Mouse (Mus musculus): ENCODE measurements around the gene Fam118b. TPM values are rescaled to one million over a fixed set of nuclear protein-coding genes. Genes with fewer than 3 reads are reported as not detected.

The Fam118b gene
- 74.9 and 78.6 TPM in 2 replicates for polyA plus RNA-seq (2014; fragmentation: Nextera tagmentation; extraction: Ambion mirVana)

DNA sequence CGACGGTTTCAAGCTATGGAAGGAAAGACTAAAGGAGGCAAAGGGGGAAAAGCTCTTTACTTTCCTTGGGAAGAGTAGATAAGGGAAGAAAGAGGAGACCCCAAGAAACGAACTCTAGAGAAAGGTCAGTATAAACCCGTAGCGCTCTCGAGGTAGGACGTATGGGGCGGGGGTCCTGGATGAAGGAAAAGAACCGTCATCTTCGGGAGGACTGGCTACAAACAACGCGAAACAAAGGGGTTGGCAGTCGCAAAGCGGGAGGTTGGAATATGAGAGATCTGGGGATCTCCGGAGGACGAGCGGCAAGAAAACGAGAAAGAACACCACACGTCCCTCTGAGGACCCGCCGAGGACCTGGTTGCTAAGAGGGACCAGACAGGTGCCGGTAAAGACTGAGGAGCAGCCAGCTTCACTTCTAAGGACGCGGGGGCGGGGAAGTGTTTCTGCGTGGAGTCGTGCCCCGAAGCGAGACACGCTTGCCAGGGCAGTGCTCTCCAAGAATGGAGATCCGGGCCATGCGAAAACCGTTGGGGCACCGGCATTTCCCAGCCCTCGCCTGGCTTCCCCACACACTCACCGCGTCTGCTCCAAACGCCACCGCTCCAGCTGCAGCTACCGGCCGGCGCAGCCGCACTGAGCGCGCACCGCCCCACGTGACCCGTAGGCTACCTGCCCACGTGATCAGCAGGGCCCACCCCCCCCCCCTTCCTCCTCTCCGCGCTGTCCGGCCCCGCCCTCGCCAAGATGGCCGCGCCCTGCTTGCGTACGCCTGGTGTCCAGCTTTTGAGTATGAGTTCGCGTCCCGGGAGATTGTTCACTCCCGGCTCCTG is at the start of gene Fam118b, which contains the start of gene Rpusd4:
Fam118b (minus strand) TSS at position 660 of the 830 bp plus-strand sequence.
Rpusd4 (plus strand) TSS at position 720 of the 830 bp plus-strand sequence.
- peaks cover 13% of the 10 kb centered on the region; the same call in 1 of the 2 replicates for H3K4me1 ChIP-seq (ENCODE audit: control insufficient read depth, insufficient read depth, low read length)
- ATAC-seq (ENCODE audit: insufficient read depth, low FRiP score, low TSS enrichment) (peak; percentile 96), DNase-seq (ENCODE audit: low spot score) (peak; percentile 94)
- peak within 1 kb of the TSS; percentile 80 for H3K4me2 ChIP-seq (ENCODE audit: low read depth)
- peak within 1 kb of the TSS; percentile 75 for H3K9ac ChIP-seq (ENCODE audit: low read length)
- no peaks in the 10 kb centered on the region for H3K27me3 ChIP-seq (ENCODE audit: control insufficient read depth, insufficient read depth, low read length)
- H3K27ac ChIP-seq (ENCODE audit: low read depth, low read length), result peak within 1 kb of the TSS; percentile 60; the same call in 1 of the 2 replicates
- no peaks in the 10 kb centered on the region for H3K9me3 ChIP-seq (ENCODE audit: control insufficient read depth, low read length)
- H3K36me3 ChIP-seq (ENCODE audit: control insufficient read depth, insufficient read depth, low read length), result no peaks in the 10 kb centered on the region
- H3K4me3 ChIP-seq (ENCODE audit: low read depth, low read length), result peak within 1 kb of the TSS; percentile 47
- under 1% methylated on average over 55 of the region's 62 CpGs for WGBS

DNA sequence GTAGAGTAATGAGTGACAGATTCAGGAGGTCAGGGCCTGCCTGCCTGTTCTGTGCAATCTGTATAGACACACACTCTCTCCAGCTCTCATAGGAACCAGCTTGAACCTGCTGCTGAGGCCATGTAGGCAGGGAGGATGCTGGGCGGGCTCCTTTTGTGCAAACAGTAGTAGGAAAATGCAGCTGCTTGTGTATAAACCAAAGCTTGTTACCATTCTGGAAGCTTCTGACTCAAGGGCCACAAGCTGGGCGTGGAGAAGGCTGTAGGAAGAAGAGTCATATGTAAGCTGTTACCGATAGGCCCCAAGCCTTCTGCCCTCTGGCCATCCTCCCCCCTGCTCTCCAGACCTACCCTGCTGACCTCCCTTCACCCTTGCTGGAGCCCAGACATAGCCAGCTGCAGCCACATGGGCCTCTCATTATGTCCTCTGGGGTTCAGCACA is 49.2 kb upstream of the Fam118b start:
- H3K4me2 ChIP-seq (ENCODE audit: low read depth), result no peak overlapping the region
- DNase-seq (ENCODE audit: low spot score) (no peak), ATAC-seq (ENCODE audit: insufficient read depth, low FRiP score, low TSS enrichment) (0 out of 2 replicates have a peak, but pooled peaks have one; percentile 10)
- H3K4me1 ChIP-seq (ENCODE audit: control insufficient read depth, insufficient read depth, low read length), result peaks cover 26% of the 10 kb centered on the region
- no peaks in the 10 kb centered on the region for H3K36me3 ChIP-seq (ENCODE audit: control insufficient read depth, insufficient read depth, low read length)
- 29% methylated on average over 3 of the region's 3 CpGs for WGBS
- no peaks in the 10 kb centered on the region for H3K9me3 ChIP-seq (ENCODE audit: control insufficient read depth, low read length)
- H3K4me3 ChIP-seq (ENCODE audit: low read depth, low read length), result no peak overlapping the region
- no peaks in the 10 kb centered on the region for H3K27me3 ChIP-seq (ENCODE audit: control insufficient read depth, insufficient read depth, low read length)
- H3K9ac ChIP-seq (ENCODE audit: low read length), result no peak overlapping the region
- peak overlapping the region; percentile 7; the same call in 1 of the 2 replicates for H3K27ac ChIP-seq (ENCODE audit: low read depth, low read length)

DNA sequence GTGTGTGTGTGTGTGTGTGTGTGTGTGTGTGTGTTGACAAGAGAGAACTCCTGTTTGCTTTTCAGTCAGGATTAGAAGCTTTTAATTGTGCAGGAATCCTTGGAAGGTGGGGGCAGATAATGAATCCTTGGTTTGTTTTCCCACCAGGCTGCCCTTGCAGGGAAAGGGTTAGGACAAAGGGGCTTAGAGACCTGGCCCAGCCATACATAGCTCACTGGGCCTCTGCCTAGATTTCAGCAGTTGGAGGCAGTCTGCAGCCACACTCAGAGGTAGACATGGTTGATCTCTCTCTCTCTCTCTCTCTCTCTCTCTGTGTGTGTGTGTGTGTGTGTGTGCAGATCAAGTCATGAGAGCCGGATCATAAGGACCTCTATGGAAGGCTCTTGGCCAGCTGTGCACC is 46.6 kb upstream of the Fam118b start:
- Histone ChIP-seq H3K4me1 (ENCODE audit: control insufficient read depth, insufficient read depth, low read length) (peaks cover 26% of the 10 kb centered on the region), H3K36me3 (ENCODE audit: control insufficient read depth, insufficient read depth, low read length) (no peaks in the 10 kb centered on the region), H3K4me3 (ENCODE audit: low read depth, low read length) (no peak overlapping the region), H3K4me2 (ENCODE audit: low read depth) (no peak overlapping the region), H3K9ac (ENCODE audit: low read length) (no peak overlapping the region), H3K27ac (ENCODE audit: low read depth, low read length) (no peak overlapping the region), H3K27me3 (ENCODE audit: control insufficient read depth, insufficient read depth, low read length) (no peaks in the 10 kb centered on the region), H3K9me3 (ENCODE audit: control insufficient read depth, low read length) (no peaks in the 10 kb centered on the region)
- no peak for ATAC-seq (ENCODE audit: insufficient read depth, low FRiP score, low TSS enrichment)
- DNase-seq (ENCODE audit: low spot score), result no peak
- WGBS, result 64% methylated on average over 1 of the region's 1 CpGs

DNA sequence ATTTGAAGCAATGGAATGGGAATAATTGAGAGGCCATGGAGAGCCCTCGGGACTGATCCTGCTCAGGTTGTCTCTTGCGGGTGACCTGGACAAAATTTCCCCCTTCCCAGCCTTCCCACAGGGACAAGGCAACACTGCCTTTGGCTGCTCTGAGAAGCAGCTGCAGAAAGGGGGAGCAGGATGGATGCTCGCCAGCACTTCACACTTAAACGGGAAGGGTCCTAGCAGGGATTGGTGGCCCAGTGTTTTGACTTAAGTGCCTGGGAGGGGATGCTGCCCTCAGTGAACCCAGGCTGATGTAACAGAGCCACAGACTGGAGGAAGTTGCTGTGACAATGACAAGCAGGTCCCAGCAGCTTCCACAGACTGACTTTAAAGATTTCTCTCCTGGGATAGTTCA is 46.0 kb upstream of the Fam118b start:
- Histone ChIP-seq H3K9me3 (ENCODE audit: control insufficient read depth, low read length) (no peaks in the 10 kb centered on the region), H3K9ac (ENCODE audit: low read length) (no peak overlapping the region), H3K27ac (ENCODE audit: low read depth, low read length) (no peak overlapping the region), H3K36me3 (ENCODE audit: control insufficient read depth, insufficient read depth, low read length) (no peaks in the 10 kb centered on the region), H3K27me3 (ENCODE audit: control insufficient read depth, insufficient read depth, low read length) (no peaks in the 10 kb centered on the region), H3K4me3 (ENCODE audit: low read depth, low read length) (no peak overlapping the region), H3K4me1 (ENCODE audit: control insufficient read depth, insufficient read depth, low read length) (peaks cover 21% of the 10 kb centered on the region), H3K4me2 (ENCODE audit: low read depth) (no peak overlapping the region)
- DNase-seq (ENCODE audit: low spot score) (no peak), ATAC-seq (ENCODE audit: insufficient read depth, low FRiP score, low TSS enrichment) (no peak)
- WGBS, result 29% methylated on average over 4 of the region's 4 CpGs

DNA sequence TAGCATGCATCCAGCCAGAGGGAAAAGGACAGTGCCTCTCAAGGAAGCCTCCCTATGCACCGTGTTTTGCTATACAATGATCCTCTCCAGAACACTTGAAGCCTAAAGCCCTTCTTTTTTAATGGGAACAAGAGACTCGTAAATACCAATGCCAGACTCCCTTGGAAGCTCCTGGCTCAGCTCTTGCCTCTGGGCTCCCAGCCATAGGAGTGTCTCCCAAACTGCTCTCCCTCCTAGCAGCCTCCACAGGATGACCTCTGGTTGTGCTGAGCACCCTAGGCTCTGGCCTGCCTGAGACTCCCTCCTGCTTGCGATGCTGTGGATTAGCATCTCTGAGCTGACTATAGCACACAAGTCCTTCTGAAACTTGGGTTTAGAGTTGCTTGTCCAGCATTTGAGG is 44.9 kb upstream of the Fam118b start:
- Histone ChIP-seq H3K9me3 (ENCODE audit: control insufficient read depth, low read length) (no peaks in the 10 kb centered on the region), H3K4me1 (ENCODE audit: control insufficient read depth, insufficient read depth, low read length) (peaks cover 11% of the 10 kb centered on the region), H3K4me3 (ENCODE audit: low read depth, low read length) (no peak overlapping the region), H3K4me2 (ENCODE audit: low read depth) (no peak overlapping the region), H3K9ac (ENCODE audit: low read length) (no peak overlapping the region), H3K36me3 (ENCODE audit: control insufficient read depth, insufficient read depth, low read length) (no peaks in the 10 kb centered on the region), H3K27ac (ENCODE audit: low read depth, low read length) (no peak overlapping the region), H3K27me3 (ENCODE audit: control insufficient read depth, insufficient read depth, low read length) (no peaks in the 10 kb centered on the region)
- ATAC-seq (ENCODE audit: insufficient read depth, low FRiP score, low TSS enrichment), result no peak
- no peak for DNase-seq (ENCODE audit: low spot score)
- WGBS, result 64% methylated on average over 3 of the region's 3 CpGs

DNA sequence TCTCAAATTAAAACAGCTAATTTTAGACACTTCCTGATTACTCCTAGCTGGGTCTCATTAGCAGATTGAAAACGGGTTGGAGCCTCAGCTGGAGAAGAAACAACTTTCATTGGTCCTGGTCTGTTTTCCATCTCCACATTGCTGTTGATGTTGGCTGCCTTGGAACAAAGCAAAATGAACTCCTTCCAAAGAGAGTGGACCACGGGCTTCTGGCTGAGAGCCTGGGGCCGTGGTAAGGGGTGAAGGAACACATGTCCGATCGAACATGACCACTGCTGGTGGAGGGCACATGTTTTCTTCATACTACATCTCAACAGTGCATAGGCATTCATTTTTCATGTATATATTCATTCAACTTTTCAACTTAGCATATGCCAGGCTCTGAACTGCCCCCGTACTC is 42.8 kb upstream of the Fam118b start:
- Histone ChIP-seq H3K4me2 (ENCODE audit: low read depth) (no peak overlapping the region), H3K4me3 (ENCODE audit: low read depth, low read length) (no peak overlapping the region), H3K27ac (ENCODE audit: low read depth, low read length) (no peak overlapping the region), H3K27me3 (ENCODE audit: control insufficient read depth, insufficient read depth, low read length) (no peaks in the 10 kb centered on the region), H3K9me3 (ENCODE audit: control insufficient read depth, low read length) (no peaks in the 10 kb centered on the region), H3K36me3 (ENCODE audit: control insufficient read depth, insufficient read depth, low read length) (no peaks in the 10 kb centered on the region), H3K4me1 (ENCODE audit: control insufficient read depth, insufficient read depth, low read length) (no peaks in the 10 kb centered on the region; the same call in 1 of the 2 replicates), H3K9ac (ENCODE audit: low read length) (no peak overlapping the region)
- ATAC-seq (ENCODE audit: insufficient read depth, low FRiP score, low TSS enrichment) (no peak), DNase-seq (ENCODE audit: low spot score) (no peak)
- 88% methylated on average over 6 of the region's 6 CpGs for WGBS

DNA sequence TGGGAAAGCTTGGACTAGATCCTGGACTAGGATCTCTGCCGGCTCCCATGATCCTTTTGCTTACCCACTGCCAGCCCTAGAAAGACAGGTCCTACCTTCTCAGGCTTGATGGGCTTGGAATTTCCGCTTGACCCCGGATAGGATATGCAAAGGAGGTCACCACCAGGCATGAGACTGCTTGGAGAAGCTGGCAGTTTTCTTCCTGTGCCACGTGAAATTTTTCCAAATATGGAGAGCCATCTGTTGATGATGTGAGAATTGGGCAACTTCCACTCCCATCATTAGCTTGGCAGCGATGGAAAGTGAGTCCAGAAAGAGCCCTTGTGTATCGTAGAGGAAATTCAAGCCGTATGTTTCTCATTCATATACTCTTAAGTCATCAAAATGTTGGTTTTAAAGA is 39.9 kb upstream of the Fam118b start:
- WGBS, result 81% methylated on average over 7 of the region's 7 CpGs
- H3K9ac ChIP-seq (ENCODE audit: low read length), result no peak overlapping the region
- no peak overlapping the region for H3K4me3 ChIP-seq (ENCODE audit: low read depth, low read length)
- H3K9me3 ChIP-seq (ENCODE audit: control insufficient read depth, low read length), result no peaks in the 10 kb centered on the region
- DNase-seq (ENCODE audit: low spot score) (no peak), ATAC-seq (ENCODE audit: insufficient read depth, low FRiP score, low TSS enrichment) (no peak)
- no peak overlapping the region for H3K4me2 ChIP-seq (ENCODE audit: low read depth)
- H3K36me3 ChIP-seq (ENCODE audit: control insufficient read depth, insufficient read depth, low read length), result no peaks in the 10 kb centered on the region
- H3K27ac ChIP-seq (ENCODE audit: low read depth, low read length), result no peak overlapping the region
- no peaks in the 10 kb centered on the region for H3K4me1 ChIP-seq (ENCODE audit: control insufficient read depth, insufficient read depth, low read length)
- H3K27me3 ChIP-seq (ENCODE audit: control insufficient read depth, insufficient read depth, low read length), result no peaks in the 10 kb centered on the region

DNA sequence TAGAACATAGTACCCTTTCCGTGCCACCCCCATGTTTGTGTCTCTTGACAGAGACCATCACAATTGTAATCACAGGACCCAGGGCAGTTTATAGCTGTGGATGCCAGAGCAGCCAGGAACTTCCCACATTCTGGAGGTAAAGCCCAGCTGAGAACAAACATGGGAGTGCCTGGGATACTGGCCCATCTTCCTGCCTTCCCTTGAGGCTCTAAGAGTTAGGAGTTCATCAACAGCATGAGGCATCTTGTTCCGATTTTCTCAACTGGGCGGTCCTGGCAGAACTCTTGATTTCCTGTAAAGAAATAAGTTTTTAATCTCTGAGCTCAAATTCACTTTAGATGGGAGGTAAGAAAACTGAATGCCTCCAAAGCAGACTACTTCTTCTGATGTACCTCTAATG is 34.6 kb upstream of the Fam118b start:
- DNase-seq (ENCODE audit: low spot score) (no peak), ATAC-seq (ENCODE audit: insufficient read depth, low FRiP score, low TSS enrichment) (no peak)
- Histone ChIP-seq H3K9ac (ENCODE audit: low read length) (no peak overlapping the region), H3K9me3 (ENCODE audit: control insufficient read depth, low read length) (no peaks in the 10 kb centered on the region), H3K27ac (ENCODE audit: low read depth, low read length) (no peak overlapping the region), H3K27me3 (ENCODE audit: control insufficient read depth, insufficient read depth, low read length) (no peaks in the 10 kb centered on the region), H3K36me3 (ENCODE audit: control insufficient read depth, insufficient read depth, low read length) (no peaks in the 10 kb centered on the region), H3K4me2 (ENCODE audit: low read depth) (no peak overlapping the region), H3K4me1 (ENCODE audit: control insufficient read depth, insufficient read depth, low read length) (no peaks in the 10 kb centered on the region), H3K4me3 (ENCODE audit: low read depth, low read length) (no peak overlapping the region)
- WGBS, result 89% methylated on average over 3 of the region's 3 CpGs

DNA sequence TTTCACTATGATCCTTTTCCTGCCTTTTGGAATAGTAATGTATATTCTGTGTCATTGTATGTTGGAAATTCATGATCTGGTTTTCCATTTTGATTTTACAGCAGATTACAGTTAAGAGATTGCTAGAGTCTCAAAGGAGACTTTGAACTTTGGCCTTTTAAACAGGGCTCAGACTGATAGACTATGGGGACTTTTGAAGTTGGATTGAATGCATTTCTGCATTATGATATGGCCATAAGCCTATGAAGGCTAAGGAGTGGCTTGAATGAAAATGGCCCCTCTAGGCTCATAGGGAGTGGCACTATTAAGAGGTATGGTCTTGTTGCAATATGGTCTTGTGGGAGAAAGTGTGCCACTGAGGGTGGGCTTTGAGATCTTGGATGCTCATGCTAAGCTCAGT is 30.2 kb upstream of the Fam118b start:
- H3K9ac ChIP-seq (ENCODE audit: low read length), result no peak overlapping the region
- no peaks in the 10 kb centered on the region for H3K36me3 ChIP-seq (ENCODE audit: control insufficient read depth, insufficient read depth, low read length)
- H3K27ac ChIP-seq (ENCODE audit: low read depth, low read length), result no peak overlapping the region
- no peak overlapping the region for H3K4me2 ChIP-seq (ENCODE audit: low read depth)
- no peaks in the 10 kb centered on the region for H3K4me1 ChIP-seq (ENCODE audit: control insufficient read depth, insufficient read depth, low read length)
- DNase-seq (ENCODE audit: low spot score) (no peak), ATAC-seq (ENCODE audit: insufficient read depth, low FRiP score, low TSS enrichment) (no peak)
- H3K27me3 ChIP-seq (ENCODE audit: control insufficient read depth, insufficient read depth, low read length), result no peaks in the 10 kb centered on the region
- no peak overlapping the region for H3K4me3 ChIP-seq (ENCODE audit: low read depth, low read length)
- H3K9me3 ChIP-seq (ENCODE audit: control insufficient read depth, low read length), result no peaks in the 10 kb centered on the region

Data from neural tube, embryonic 11.5 days (tissue).